Mouse (Mus musculus) lung, embryonic 15.5 days (tissue): ENCODE measurements around the gene Ldhd. TPM values are rescaled to one million over a fixed set of nuclear protein-coding genes. Genes with fewer than 3 reads are reported as not detected.

Experiments
- ATAC-seq: fragments of 200-750 bp; cut with Nextera tagmentation; 2 replicates; pipeline ENCODE4 v1.8.0; 2017; ENCODE audit warnings: moderate number of reproducible peaks, borderline replicate concordance; ENCODE audit not compliant: low FRiP score, low TSS enrichment; ENCODE audit errors: extremely low read depth
- H3K27ac ChIP-seq: fragments of 300-500 bp; sonication (generic); 2 replicates; pipeline ENCODE4 v1.5.1; 2015; ENCODE audit warnings: moderate library complexity, mild to moderate bottlenecking, inconsistent platforms
- H3K27me3 ChIP-seq: fragments of 300-500 bp; sonication (generic); 2 replicates; pipeline ENCODE4 v1.6.1; 2015; ENCODE audit warnings: inconsistent platforms
- H3K36me3 ChIP-seq: fragments of 300-500 bp; sonication (generic); 2 replicates; pipeline ENCODE4 v1.6.1; 2015; ENCODE audit warnings: inconsistent platforms
- H3K4me1 ChIP-seq: fragments of 300-500 bp; sonication (generic); 2 replicates; pipeline ENCODE4 v1.6.1; 2015; ENCODE audit warnings: inconsistent platforms
- H3K4me2 ChIP-seq: fragments of 300-500 bp; sonication (generic); 2 replicates; pipeline ENCODE4 v1.6.1; 2015; ENCODE audit warnings: inconsistent platforms, mild to moderate bottlenecking, moderate library complexity
- H3K4me3 ChIP-seq: fragments of 300-500 bp; sonication (generic); 2 replicates; pipeline ENCODE4 v1.5.1; 2015; ENCODE audit warnings: mild to moderate bottlenecking, inconsistent platforms
- H3K9ac ChIP-seq: fragments of 300-500 bp; sonication (generic); 2 replicates; pipeline ENCODE4 v1.6.1; 2015; ENCODE audit warnings: inconsistent platforms
- H3K9me3 ChIP-seq: fragments of 300-500 bp; sonication (generic); 2 replicates; pipeline ENCODE4 v1.6.1; 2016; ENCODE audit warnings: inconsistent platforms
- WGBS: fragments of 180-500 bp; shearing (Covaris S2); methylation state at CpG from one replicate; pipeline ENCODE4 v1.1.7; 2015; 5-methylcytosine and 5-hydroxymethylcytosine counted together
- polyA plus RNA-seq: library from polyadenylated mRNA; unstranded; fragments of >200 nt; fragmentation: Nextera tagmentation; extraction: Ambion mirVana; gene quantifications from 2 replicates; pipeline ENCODE4 v1.2.1, GENCODE M21; 2015

The Ldhd gene
- polyA plus RNA-seq, 1 experiment from 2014 or later, result 0.54 TPM

- Histone ChIP-seq H3K27ac (no peak overlapping the region), H3K36me3 (no peaks in the 10 kb centered on the region), H3K9me3 (no peaks in the 10 kb centered on the region), H3K27me3 (no peaks in the 10 kb centered on the region), H3K4me1 (peaks cover 35% of the 10 kb centered on the region), H3K4me2 (no peak overlapping the region), H3K4me3 (no peak overlapping the region), H3K9ac (no peak overlapping the region)
- ATAC-seq, result no peak
Observed at GRCm38 (mm10) chr8:111591176-111591575, 39.0 kb downstream of the Ldhd start.

- no peak for ATAC-seq
- WGBS, result 58% methylated on average over 3 of the region's 3 CpGs
- H3K4me2 ChIP-seq, result no peak overlapping the region
Observed at GRCm38 (mm10) chr8:111590214-111590613, 40.0 kb downstream of the Ldhd start.

GRCm38 (mm10) chr8:111588336-111588735, 41.8 kb downstream of the Ldhd start:
- no peak overlapping the region for H3K4me3 ChIP-seq
- WGBS, result 84% methylated on average over 2 of the region's 2 CpGs
- no peaks in the 10 kb centered on the region for H3K36me3 ChIP-seq
- no peak overlapping the region for H3K9ac ChIP-seq
- no peak overlapping the region for H3K27ac ChIP-seq
- peaks cover 7% of the 10 kb centered on the region for H3K4me1 ChIP-seq
- no peak overlapping the region for H3K4me2 ChIP-seq
- no peaks in the 10 kb centered on the region for H3K27me3 ChIP-seq
- no peak for ATAC-seq
- no peaks in the 10 kb centered on the region for H3K9me3 ChIP-seq

More at GRCm38 (mm10) chr8:111590214-111590613, 40.0 kb downstream of the Ldhd start:
- Histone ChIP-seq H3K36me3 (no peaks in the 10 kb centered on the region), H3K9ac (no peak overlapping the region), H3K9me3 (no peaks in the 10 kb centered on the region), H3K4me3 (no peak overlapping the region), H3K27ac (no peak overlapping the region), H3K4me1 (peaks cover 25% of the 10 kb centered on the region), H3K27me3 (no peaks in the 10 kb centered on the region)

GRCm38 (mm10) chr8:111587545-111588094, 42.6 kb downstream of the Ldhd start:
- no peaks in the 10 kb centered on the region for H3K27me3 ChIP-seq
- H3K9ac ChIP-seq, result no peak overlapping the region
- H3K4me1 ChIP-seq, result peaks cover under 1% of the 10 kb centered on the region; the same call in 1 of the 2 replicates
- H3K9me3 ChIP-seq, result no peaks in the 10 kb centered on the region
- 81% methylated on average over 1 of the region's 1 CpGs for WGBS
- no peaks in the 10 kb centered on the region for H3K36me3 ChIP-seq
- no peak overlapping the region for H3K27ac ChIP-seq
- ATAC-seq, result no peak
- no peak overlapping the region for H3K4me2 ChIP-seq
- no peak overlapping the region for H3K4me3 ChIP-seq

- no peak for ATAC-seq
- Histone ChIP-seq H3K4me2 (no peak overlapping the region), H3K9ac (no peak overlapping the region), H3K27ac (no peak overlapping the region), H3K4me1 (no peaks in the 10 kb centered on the region), H3K36me3 (no peaks in the 10 kb centered on the region), H3K4me3 (no peak overlapping the region), H3K9me3 (no peaks in the 10 kb centered on the region), H3K27me3 (no peaks in the 10 kb centered on the region)
- 91% methylated on average over 3 of the region's 3 CpGs for WGBS
Observed at GRCm38 (mm10) chr8:111584946-111585345, 45.2 kb downstream of the Ldhd start.

- no peaks in the 10 kb centered on the region for H3K4me1 ChIP-seq
- no peaks in the 10 kb centered on the region for H3K27me3 ChIP-seq
- 55% methylated on average over 3 of the region's 3 CpGs for WGBS
- no peak overlapping the region for H3K4me2 ChIP-seq
- H3K4me3 ChIP-seq, result no peak overlapping the region
- no peaks in the 10 kb centered on the region for H3K36me3 ChIP-seq
- H3K27ac ChIP-seq, result no peak overlapping the region
- ATAC-seq, result no peak
- H3K9ac ChIP-seq, result no peak overlapping the region
- no peaks in the 10 kb centered on the region for H3K9me3 ChIP-seq
Observed at GRCm38 (mm10) chr8:111582386-111582785, 47.8 kb downstream of the Ldhd start.

- WGBS, result 66% methylated on average over 3 of the region's 3 CpGs
- Histone ChIP-seq H3K27me3 (no peaks in the 10 kb centered on the region), H3K4me2 (no peak overlapping the region), H3K4me3 (no peak overlapping the region), H3K27ac (no peak overlapping the region), H3K9me3 (no peaks in the 10 kb centered on the region), H3K36me3 (no peaks in the 10 kb centered on the region), H3K4me1 (0 out of 2 replicates have a peak, but pooled peaks cover 4% of the 10 kb centered on the region), H3K9ac (no peak overlapping the region)
- no peak for ATAC-seq
Observed at GRCm38 (mm10) chr8:111580306-111580705, 49.9 kb downstream of the Ldhd start.

- no peaks in the 10 kb centered on the region for H3K9me3 ChIP-seq
- no peak for ATAC-seq
- no peak overlapping the region for H3K9ac ChIP-seq
- H3K4me1 ChIP-seq, result 0 out of 2 replicates have a peak, but pooled peaks cover 4% of the 10 kb centered on the region
- no peak overlapping the region for H3K4me3 ChIP-seq
- no peaks in the 10 kb centered on the region for H3K27me3 ChIP-seq
- H3K27ac ChIP-seq, result no peak overlapping the region
- no peaks in the 10 kb centered on the region for H3K36me3 ChIP-seq
- WGBS, result 94% methylated on average over 1 of the region's 1 CpGs
- H3K4me2 ChIP-seq, result no peak overlapping the region
Observed at GRCm38 (mm10) chr8:111579318-111579717, 50.9 kb downstream of the Ldhd start.

- H3K36me3 ChIP-seq, result no peaks in the 10 kb centered on the region
- H3K9ac ChIP-seq, result no peak overlapping the region
- H3K4me3 ChIP-seq, result no peak overlapping the region
- H3K4me2 ChIP-seq, result no peak overlapping the region
- H3K4me1 ChIP-seq, result 0 out of 2 replicates have a peak, but pooled peaks cover 4% of the 10 kb centered on the region
- no peak overlapping the region for H3K27ac ChIP-seq
- ATAC-seq, result no peak
- H3K9me3 ChIP-seq, result no peaks in the 10 kb centered on the region
- 73% methylated on average over 9 of the region's 9 CpGs for WGBS
- H3K27me3 ChIP-seq, result no peaks in the 10 kb centered on the region
Observed at GRCm38 (mm10) chr8:111577880-111578533, 52.2 kb downstream of the Ldhd start.

- Histone ChIP-seq H3K27me3 (no peaks in the 10 kb centered on the region), H3K4me3 (no peak overlapping the region), H3K4me1 (0 out of 2 replicates have a peak, but pooled peaks cover 4% of the 10 kb centered on the region), H3K9me3 (no peaks in the 10 kb centered on the region), H3K36me3 (no peaks in the 10 kb centered on the region), H3K9ac (no peak overlapping the region), H3K27ac (no peak overlapping the region), H3K4me2 (no peak overlapping the region)
- no peak for ATAC-seq
Observed at GRCm38 (mm10) chr8:111576501-111576900, 53.7 kb downstream of the Ldhd start.

- H3K27ac ChIP-seq, result no peak overlapping the region
- H3K4me2 ChIP-seq, result no peak overlapping the region
- 0 out of 2 replicates have a peak, but pooled peaks cover 4% of the 10 kb centered on the region for H3K4me1 ChIP-seq
- H3K27me3 ChIP-seq, result no peaks in the 10 kb centered on the region
- ATAC-seq, result no peak
- H3K9me3 ChIP-seq, result no peaks in the 10 kb centered on the region
- H3K9ac ChIP-seq, result no peak overlapping the region
- no peaks in the 10 kb centered on the region for H3K36me3 ChIP-seq
- WGBS, result 83% methylated on average over 4 of the region's 4 CpGs
- H3K4me3 ChIP-seq, result no peak overlapping the region
Observed at GRCm38 (mm10) chr8:111575492-111575891, 54.7 kb downstream of the Ldhd start.

- Histone ChIP-seq H3K27ac (no peak overlapping the region), H3K9ac (no peak overlapping the region), H3K4me1 (0 out of 2 replicates have a peak, but pooled peaks cover 4% of the 10 kb centered on the region), H3K4me3 (no peak overlapping the region), H3K27me3 (no peaks in the 10 kb centered on the region), H3K9me3 (no peaks in the 10 kb centered on the region), H3K36me3 (no peaks in the 10 kb centered on the region), H3K4me2 (no peak overlapping the region)
- no peak for ATAC-seq
- 81% methylated on average over 2 of the region's 2 CpGs for WGBS
Observed at GRCm38 (mm10) chr8:111574016-111574415, 56.2 kb downstream of the Ldhd start.
